Mouse (Mus musculus) heart, embryonic 14.5 days (tissue): ENCODE results near the gene Scrn1. TPM values are rescaled to one million over a fixed set of nuclear protein-coding genes. Genes with fewer than 3 reads are reported as not detected.

ENCODE experiments used
- ATAC-seq: fragments of 200-750 bp; cut with Nextera tagmentation; 2 replicates; pipeline ENCODE4 v1.8.0; 2017; ENCODE audit warnings: low read depth, moderate TSS enrichment; ENCODE audit not compliant: insufficient number of reproducible peaks, insufficient read depth, low FRiP score
- H3K27ac ChIP-seq, 2 experiments: fragments of 200-500 bp in 1 of 2; fragments of 300-500 bp in 1 of 2; sonication (generic) in 1 of 2; replicated peaks in 1 of 2; 2 replicates each; pipeline ENCODE4 v1.5.1; 2012 to 2014; ENCODE audit warnings: low read depth in 2 of 2, low read length in 2 of 2, control low read depth in 1 of 2, mild to moderate bottlenecking in 1 of 2, mixed read lengths in 1 of 2; ENCODE audit not compliant: control insufficient read depth in 1 of 2, insufficient read depth in 1 of 2
- H3K27me3 ChIP-seq: fragments of 300-500 bp; sonication (generic); 2 replicates; pipeline ENCODE4 v1.6.1; 2014; ENCODE audit warnings: mild to moderate bottlenecking, low read length, control low read depth; ENCODE audit not compliant: control insufficient read depth, insufficient read depth
- H3K36me3 ChIP-seq: fragments of 300-500 bp; sonication (generic); 2 replicates; pipeline ENCODE4 v1.6.1; 2014; ENCODE audit warnings: mild to moderate bottlenecking, control low read depth, low read length, mixed read lengths; ENCODE audit not compliant: control insufficient read depth, insufficient read depth
- H3K4me1 ChIP-seq, 2 experiments: fragments of 200-500 bp in 1 of 2; fragments of 300-500 bp in 1 of 2; sonication (generic) in 1 of 2; 2 replicates each; pipeline ENCODE4 v1.6.1; 2012 to 2014; ENCODE audit warnings: low read length in 2 of 2, control low read depth in 1 of 2, mixed read lengths in 1 of 2; ENCODE audit not compliant: control insufficient read depth in 2 of 2, insufficient read depth in 2 of 2
- H3K4me2 ChIP-seq: fragments of 300-500 bp; sonication (generic); 2 replicates; pipeline ENCODE4 v1.6.1; 2014; ENCODE audit warnings: mild to moderate bottlenecking, low read length
- H3K4me3 ChIP-seq, 2 experiments: fragments of 200-500 bp in 1 of 2; fragments of 300-500 bp in 1 of 2; sonication (generic) in 1 of 2; 2 replicates each; pipeline ENCODE4 v1.5.1; 2012 to 2014; ENCODE audit warnings: low read length in 2 of 2, mild to moderate bottlenecking in 2 of 2, control low read depth in 1 of 2, low read depth in 1 of 2, moderate library complexity in 1 of 2; ENCODE audit not compliant: control insufficient read depth in 1 of 2, insufficient read depth in 1 of 2
- H3K9ac ChIP-seq: fragments of 300-500 bp; sonication (generic); 2 replicates; pipeline ENCODE4 v1.6.1; 2014; ENCODE audit warnings: mild to moderate bottlenecking, low read length
- H3K9me3 ChIP-seq: fragments of 300-500 bp; sonication (generic); 2 replicates; pipeline ENCODE4 v1.6.1; 2016; ENCODE audit warnings: low read length, control low read depth; ENCODE audit not compliant: control insufficient read depth
- WGBS: fragments of 180-500 bp; shearing (Covaris S2); extraction: QIAGEN DNeasy Blood & Tissue Kit; methylation state at CpG from one replicate; pipeline ENCODE4 v1.1.7; 2014; 5-methylcytosine and 5-hydroxymethylcytosine counted together
- polyA plus RNA-seq: library from polyadenylated mRNA; unstranded; fragments of >200 nt; fragmentation: Nextera tagmentation; extraction: Ambion mirVana; gene quantifications from 2 replicates; pipeline ENCODE4 v1.2.1, GENCODE M21; 2014

Scrn1 gene
- polyA plus RNA-seq, 1 experiment from 2014 or later: 11.1 TPM

GRCm38 (mm10) chr6:54595330-54595878 lies 29.1 kb upstream of the Scrn1 start:
- Histone ChIP-seq H3K4me1 (peaks cover 2 to 33% of the 10 kb centered on the region in 2 experiments; a peak in 3 of 4 replicates), H3K4me3 (peak overlapping the region; percentile 76 to 81), H3K36me3 (no peaks in the 10 kb centered on the region), H3K4me2 (peak overlapping the region; percentile 70), H3K27me3 (no peaks in the 10 kb centered on the region), H3K9ac (peak overlapping the region; percentile 82), H3K27ac (peak overlapping the region; percentile 43 to 79), H3K9me3 (no peaks in the 10 kb centered on the region)
- under 1% methylated on average over 48 of the region's 48 CpGs for WGBS
- peak; percentile 26; the same call in 1 of the 2 replicates for ATAC-seq

GRCm38 (mm10) chr6:54594469-54595329 lies 28.4 kb upstream of the Scrn1 start, which contains the start of gene Plekha8:
Gene Plekha8, plus strand, starts transcription at chr6:54595111.
- Histone ChIP-seq H3K4me3 (peak within 1 kb of the TSS; percentile 76 to 81), H3K9me3 (no peaks in the 10 kb centered on the region), H3K36me3 (no peaks in the 10 kb centered on the region), H3K4me2 (peak within 1 kb of the TSS; percentile 70), H3K4me1 (peaks cover 2 to 33% of the 10 kb centered on the region in 2 experiments; a peak in 3 of 4 replicates), H3K9ac (peak within 1 kb of the TSS; percentile 82), H3K27me3 (no peaks in the 10 kb centered on the region), H3K27ac (peak within 1 kb of the TSS; percentile 43 to 79)
- ATAC-seq: peak; percentile 90
- WGBS: under 1% methylated on average over 49 of the region's 49 CpGs

- Histone ChIP-seq H3K9ac (no peak overlapping the region; the same call in 1 of the 2 replicates), H3K9me3 (no peaks in the 10 kb centered on the region), H3K4me1 (peaks cover 2 to 33% of the 10 kb centered on the region in 2 experiments; a peak in 3 of 4 replicates), H3K27me3 (no peaks in the 10 kb centered on the region), H3K36me3 (no peaks in the 10 kb centered on the region), H3K4me2 (peak overlapping the region; percentile 70), H3K27ac (peak overlapping the region in 1 of 2 experiments; percentile 70; a peak in 2 of 4 replicates), H3K4me3 (peak overlapping the region in 1 of 2 experiments; percentile 81; a peak in 2 of 4 replicates)
- ATAC-seq: no peak
- WGBS: 44% methylated on average over 8 of the region's 8 CpGs
These were observed 27.6 kb upstream of the Scrn1 start for GRCm38 (mm10) chr6:54593766-54594468.

GRCm38 (mm10) chr6:54592938-54593535 lies 26.7 kb upstream of the Scrn1 start:
- peaks cover 2 to 33% of the 10 kb centered on the region in 2 experiments; a peak in 3 of 4 replicates for H3K4me1 ChIP-seq
- no peaks in the 10 kb centered on the region for H3K27me3 ChIP-seq
- H3K4me2 ChIP-seq: peak overlapping the region; percentile 70
- peak overlapping the region; percentile 82 for H3K9ac ChIP-seq
- no peaks in the 10 kb centered on the region for H3K36me3 ChIP-seq
- ATAC-seq: peak; percentile 75
- peak overlapping the region; percentile 69 to 71 for H3K4me3 ChIP-seq
- no peaks in the 10 kb centered on the region for H3K9me3 ChIP-seq
- peak overlapping the region; percentile 70 to 74 for H3K27ac ChIP-seq
- 0% methylated on average over 20 of the region's 20 CpGs for WGBS

GRCm38 (mm10) chr6:54591778-54592177 lies 25.5 kb upstream of the Scrn1 start:
- Histone ChIP-seq H3K4me3 (peak overlapping the region; percentile 23 to 69; a peak in 3 of 4 replicates), H3K27ac (no peak overlapping the region), H3K4me1 (peaks cover 2 to 33% of the 10 kb centered on the region in 2 experiments; a peak in 3 of 4 replicates), H3K4me2 (peak overlapping the region; percentile 70), H3K9ac (no peak overlapping the region), H3K36me3 (no peaks in the 10 kb centered on the region), H3K27me3 (no peaks in the 10 kb centered on the region), H3K9me3 (no peaks in the 10 kb centered on the region)
- no peak for ATAC-seq
- WGBS: 47% methylated on average over 6 of the region's 6 CpGs

- WGBS: 83% methylated on average over 2 of the region's 2 CpGs
- no peak overlapping the region for H3K9ac ChIP-seq
- no peak overlapping the region for H3K27ac ChIP-seq
- ATAC-seq: no peak
- H3K27me3 ChIP-seq: no peaks in the 10 kb centered on the region
- no peak overlapping the region; the same call in 1 of the 2 replicates for H3K4me2 ChIP-seq
- peaks cover under 1% of the 10 kb centered on the region; the same call in 1 of the 2 replicates for H3K36me3 ChIP-seq
- H3K9me3 ChIP-seq: no peaks in the 10 kb centered on the region
- peaks cover 2 to 23% of the 10 kb centered on the region in 2 experiments; a peak in 3 of 4 replicates for H3K4me1 ChIP-seq
- no peak overlapping the region for H3K4me3 ChIP-seq
These were observed 24.4 kb upstream of the Scrn1 start for GRCm38 (mm10) chr6:54590691-54591090.

- no peaks in the 10 kb centered on the region for H3K27me3 ChIP-seq
- 69% methylated on average over 1 of the region's 1 CpGs for WGBS
- H3K4me2 ChIP-seq: no peak overlapping the region
- no peaks in the 10 kb centered on the region for H3K9me3 ChIP-seq
- H3K36me3 ChIP-seq: peaks cover 13% of the 10 kb centered on the region
- no peak overlapping the region for H3K4me3 ChIP-seq
- ATAC-seq: no peak
- H3K27ac ChIP-seq: no peak overlapping the region
- peaks cover 2 to 14% of the 10 kb centered on the region in 2 experiments; a peak in 3 of 4 replicates for H3K4me1 ChIP-seq
- no peak overlapping the region for H3K9ac ChIP-seq
These were observed 21.9 kb upstream of the Scrn1 start for GRCm38 (mm10) chr6:54588212-54588611.
